Mouse (Mus musculus): Measurements from ENCODE around the gene Hoxd8. TPM values are rescaled to one million over a fixed set of nuclear protein-coding genes. Genes with fewer than 3 reads are reported as not detected.

Hoxd8 gene
- total and polyA plus RNA-seq, 2 experiments from 2014 or later = 0.10 to 0.22 TPM

DNA sequence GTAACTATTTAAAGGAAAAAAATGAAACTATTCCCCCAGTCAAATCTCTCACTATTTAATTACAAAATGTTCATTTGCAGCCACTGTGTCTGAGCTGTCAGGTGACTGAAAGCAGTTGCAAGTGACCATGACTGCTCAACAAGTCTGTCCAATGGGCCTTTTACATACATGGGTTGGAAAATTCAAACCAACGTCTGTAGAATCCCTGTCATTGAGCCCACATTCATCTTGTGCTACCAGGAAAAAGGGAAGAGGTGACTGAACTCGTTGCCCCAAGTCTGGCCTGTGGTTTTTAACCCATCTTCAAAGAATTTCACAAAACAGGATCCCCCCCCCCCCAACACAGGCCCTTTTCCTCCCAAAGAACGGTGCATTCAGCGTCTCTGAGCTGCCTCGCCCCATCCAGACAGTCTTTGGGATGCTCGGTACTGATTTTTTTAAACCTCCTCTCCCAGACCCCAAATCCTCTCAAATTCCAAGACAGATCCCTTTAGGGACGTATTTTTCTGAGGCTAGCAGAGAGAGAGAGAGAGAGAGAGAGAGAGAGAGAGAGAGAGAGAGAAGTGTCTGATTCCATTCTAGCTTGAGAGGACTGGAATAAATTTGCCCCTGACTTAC, 8.5 kb upstream of the Hoxd8 start:
- DNase-seq (no peak), ATAC-seq (no peak)
- TF ChIP-seq CTCF (IDR thresholded peaks at IDR 0.05; ENCODE audit: low read depth) = no peak
- Histone ChIP-seq H3K27ac (ENCODE audit: low read depth, low read length) (no peak overlapping the region), H3K9me3 (ENCODE audit: low read length) (0 out of 2 replicates have a peak, but pooled peaks cover 4% of the 10 kb centered on the region), H3K4me2 (ENCODE audit: low read depth) (no peak overlapping the region), H3K27me3 (ENCODE audit: insufficient read depth, low read length) (peaks cover 90% of the 10 kb centered on the region), H3K4me1 (ENCODE audit: insufficient read depth) (no peaks in the 10 kb centered on the region), H3K4me3 (ENCODE audit: low read depth, low read length) (no peak overlapping the region), H3K36me3 (ENCODE audit: insufficient read depth) (no peaks in the 10 kb centered on the region), H3K9ac (no peak overlapping the region)
- WGBS = 3% methylated on average over 7 of the region's 7 CpGs

DNA sequence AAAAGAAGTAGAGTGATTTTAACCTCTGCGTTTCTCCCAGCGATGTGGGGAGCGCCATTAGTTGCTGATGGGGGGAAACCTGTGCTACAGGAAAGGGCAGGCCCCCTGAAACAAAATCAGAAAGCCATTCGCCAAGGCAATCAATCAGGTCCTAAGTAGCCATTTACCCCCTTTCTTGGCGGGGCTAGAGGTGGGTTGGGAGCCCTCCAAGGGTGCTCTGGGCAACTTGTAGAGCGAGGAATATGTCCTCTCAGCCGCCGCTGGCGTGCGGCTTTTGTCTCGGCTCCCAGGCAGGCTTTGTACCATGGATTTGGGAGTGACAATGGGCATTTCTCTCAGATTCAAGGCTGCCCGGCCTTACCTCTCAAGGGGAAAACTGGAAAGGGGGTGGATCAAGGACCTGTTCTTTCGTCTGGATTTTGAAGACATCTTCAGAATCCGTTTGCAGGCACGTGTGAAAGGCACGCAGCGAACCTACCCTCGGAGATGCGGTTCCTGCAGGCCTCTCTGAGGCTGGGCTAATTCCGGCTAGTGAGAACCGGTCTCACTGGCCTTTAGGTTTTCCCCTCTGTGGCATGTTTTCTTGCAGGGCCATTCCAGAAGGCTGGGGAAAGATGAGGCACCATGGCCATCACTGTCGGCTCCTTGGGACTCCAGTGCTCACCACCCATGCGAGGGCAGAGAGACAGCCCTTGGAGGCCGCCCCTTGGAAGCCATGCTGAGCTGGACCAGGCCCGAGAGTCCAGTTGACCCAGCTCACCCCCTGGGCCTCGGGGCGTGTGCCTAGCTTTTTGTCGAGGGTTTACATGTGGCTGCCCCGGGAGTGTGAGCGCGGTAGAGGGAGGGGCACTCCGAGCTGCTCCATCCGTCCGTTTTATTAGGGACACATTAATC, 7.7 kb upstream of the Hoxd8 start:
- H3K4me3 ChIP-seq (ENCODE audit: low read depth, low read length) = no peak overlapping the region
- WGBS = 2% methylated on average over 34 of the region's 34 CpGs

DNA sequence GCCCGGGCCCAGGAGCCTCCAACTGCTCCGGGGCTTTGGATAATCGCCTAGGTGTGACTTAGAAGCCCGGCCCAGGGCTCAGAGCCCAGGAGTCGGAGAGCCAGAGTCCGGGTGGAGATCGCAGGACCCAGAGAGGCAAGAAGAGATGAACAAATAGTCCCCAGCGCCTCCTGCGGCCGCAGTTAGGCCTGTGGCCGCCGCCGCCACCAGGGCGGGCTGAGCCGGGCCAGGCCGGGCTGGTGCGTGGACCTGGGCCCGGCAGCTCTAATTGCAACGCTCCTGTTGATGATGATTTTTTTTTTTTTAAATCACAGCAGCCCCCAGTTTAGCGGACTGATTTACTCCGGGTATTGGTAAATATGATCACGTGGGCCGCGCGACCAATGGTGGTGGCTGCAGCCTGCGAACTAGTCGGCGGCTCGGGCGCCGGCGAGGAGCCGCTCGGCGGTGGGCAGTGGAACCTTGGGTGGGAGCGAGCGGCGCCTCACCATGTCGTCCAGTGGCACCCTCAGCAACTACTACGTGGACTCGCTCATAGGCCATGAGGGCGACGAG, 6.8 kb upstream of the Hoxd8 start, which contains the start of gene Hoxd9:
TSS of gene Hoxd9 (plus strand) at position 161 of the 555 bp plus-strand sequence.
- ATAC-seq (peak; percentile 58), DNase-seq (no peak)
- Histone ChIP-seq H3K27me3 (ENCODE audit: insufficient read depth, low read length) (peaks cover 87% of the 10 kb centered on the region), H3K36me3 (ENCODE audit: insufficient read depth) (no peaks in the 10 kb centered on the region), H3K27ac (ENCODE audit: low read depth, low read length) (no peak within 1 kb of the TSS), H3K4me2 (ENCODE audit: low read depth) (peak within 1 kb of the TSS; percentile 35), H3K4me1 (ENCODE audit: insufficient read depth) (no peaks in the 10 kb centered on the region), H3K9me3 (ENCODE audit: low read length) (no peaks in the 10 kb centered on the region), H3K4me3 (ENCODE audit: low read depth, low read length) (peak within 1 kb of the TSS; percentile 22), H3K9ac (no peak within 1 kb of the TSS)
- WGBS = 2% methylated on average over 43 of the region's 43 CpGs
- TF ChIP-seq CTCF (IDR thresholded peaks at IDR 0.05; ENCODE audit: low read depth) = no peak

More for the DNA sequence above, 7.7 kb upstream of the Hoxd8 start:
- no peaks in the 10 kb centered on the region for H3K9me3 ChIP-seq (ENCODE audit: low read length)
- H3K9ac ChIP-seq = no peak overlapping the region
- H3K27ac ChIP-seq (ENCODE audit: low read depth, low read length) = no peak overlapping the region
- H3K36me3 ChIP-seq (ENCODE audit: insufficient read depth) = no peaks in the 10 kb centered on the region
- DNase-seq (no peak), ATAC-seq (no peak)
- no peaks in the 10 kb centered on the region for H3K4me1 ChIP-seq (ENCODE audit: insufficient read depth)
- H3K27me3 ChIP-seq (ENCODE audit: insufficient read depth, low read length) = peaks cover 90% of the 10 kb centered on the region
- TF ChIP-seq CTCF (IDR thresholded peaks at IDR 0.05; ENCODE audit: low read depth) = no peak
- H3K4me2 ChIP-seq (ENCODE audit: low read depth) = no peak overlapping the region

DNA sequence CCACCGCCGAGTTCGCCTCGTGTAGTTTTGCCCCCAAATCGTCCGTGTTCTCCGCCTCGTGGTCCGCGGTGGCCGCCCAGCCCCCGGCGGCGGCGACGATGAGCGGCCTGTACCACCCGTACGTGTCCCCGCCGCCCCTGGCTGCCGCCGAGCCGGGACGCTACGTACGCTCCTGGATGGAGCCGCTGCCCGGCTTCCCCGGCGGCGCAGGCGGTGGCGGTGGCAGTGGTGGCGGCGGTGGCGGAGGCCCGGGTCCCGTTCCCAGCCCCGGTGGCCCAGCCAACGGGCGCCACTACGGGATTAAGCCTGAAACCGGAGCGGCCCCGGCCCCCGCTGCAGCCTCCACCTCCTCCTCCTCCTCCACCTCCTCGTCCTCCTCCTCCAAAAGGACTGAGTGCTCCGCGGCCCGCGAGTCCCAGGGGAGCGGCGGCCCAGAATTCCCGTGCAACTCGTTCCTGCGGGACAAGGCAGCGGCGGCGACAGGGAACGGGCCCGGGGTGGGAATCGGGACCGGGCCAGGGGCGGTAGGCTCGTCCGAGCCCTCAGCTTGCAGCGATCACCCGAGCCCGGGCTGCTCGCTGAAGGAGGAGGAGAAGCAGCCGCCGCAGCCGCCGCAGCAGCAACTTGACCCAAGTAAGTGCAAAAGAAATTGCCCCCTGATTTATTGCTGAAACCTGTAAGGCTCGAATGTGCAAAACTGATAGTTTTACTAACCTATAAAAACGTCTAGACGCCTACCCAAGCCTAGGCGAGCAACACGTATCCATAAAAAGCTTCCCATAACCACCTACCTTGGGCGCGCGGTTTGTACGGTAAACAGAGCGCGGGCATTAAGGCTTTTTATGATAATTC, 6.0 kb upstream of the Hoxd8 start:
- Histone ChIP-seq H3K9me3 (ENCODE audit: low read length) (no peaks in the 10 kb centered on the region), H3K27me3 (ENCODE audit: insufficient read depth, low read length) (peaks cover 85% of the 10 kb centered on the region), H3K4me1 (ENCODE audit: insufficient read depth) (no peaks in the 10 kb centered on the region), H3K4me2 (ENCODE audit: low read depth) (peak overlapping the region; percentile 35), H3K9ac (no peak overlapping the region), H3K27ac (ENCODE audit: low read depth, low read length) (no peak overlapping the region), H3K36me3 (ENCODE audit: insufficient read depth) (no peaks in the 10 kb centered on the region), H3K4me3 (ENCODE audit: low read depth, low read length) (peak overlapping the region; percentile 22; the same call in 1 of the 2 replicates)
- ATAC-seq (0 out of 2 replicates have a peak, but pooled peaks have one; percentile 17), DNase-seq (no peak)
- TF ChIP-seq CTCF (IDR thresholded peaks at IDR 0.05; ENCODE audit: low read depth) = no peak
- WGBS = 3% methylated on average over 73 of the region's 86 CpGs

DNA sequence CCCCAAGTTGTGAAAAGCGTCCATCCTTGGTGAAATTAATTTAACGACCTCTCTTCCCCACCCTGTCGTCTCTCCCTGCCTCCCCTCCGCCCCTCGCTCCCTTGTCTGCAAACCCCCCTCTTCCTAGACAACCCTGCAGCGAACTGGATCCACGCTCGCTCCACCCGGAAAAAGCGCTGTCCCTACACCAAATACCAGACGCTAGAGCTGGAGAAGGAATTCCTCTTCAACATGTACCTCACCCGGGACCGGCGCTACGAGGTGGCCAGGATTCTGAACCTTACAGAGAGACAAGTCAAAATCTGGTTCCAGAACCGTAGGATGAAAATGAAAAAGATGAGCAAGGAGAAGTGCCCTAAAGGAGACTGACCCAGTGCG, 5.4 kb upstream of the Hoxd8 start:
- H3K4me2 ChIP-seq (ENCODE audit: low read depth) = no peak overlapping the region
- H3K9ac ChIP-seq = no peak overlapping the region
- peaks cover 84% of the 10 kb centered on the region for H3K27me3 ChIP-seq (ENCODE audit: insufficient read depth, low read length)
- TF ChIP-seq CTCF (IDR thresholded peaks at IDR 0.05; ENCODE audit: low read depth) = no peak
- no peaks in the 10 kb centered on the region for H3K4me1 ChIP-seq (ENCODE audit: insufficient read depth)
- no peak for ATAC-seq
- no peak overlapping the region for H3K27ac ChIP-seq (ENCODE audit: low read depth, low read length)
- no peaks in the 10 kb centered on the region for H3K36me3 ChIP-seq (ENCODE audit: insufficient read depth)
- no peak for DNase-seq
- 3% methylated on average over 17 of the region's 17 CpGs for WGBS
- H3K9me3 ChIP-seq (ENCODE audit: low read length) = no peaks in the 10 kb centered on the region
- no peak overlapping the region for H3K4me3 ChIP-seq (ENCODE audit: low read depth, low read length)

DNA sequence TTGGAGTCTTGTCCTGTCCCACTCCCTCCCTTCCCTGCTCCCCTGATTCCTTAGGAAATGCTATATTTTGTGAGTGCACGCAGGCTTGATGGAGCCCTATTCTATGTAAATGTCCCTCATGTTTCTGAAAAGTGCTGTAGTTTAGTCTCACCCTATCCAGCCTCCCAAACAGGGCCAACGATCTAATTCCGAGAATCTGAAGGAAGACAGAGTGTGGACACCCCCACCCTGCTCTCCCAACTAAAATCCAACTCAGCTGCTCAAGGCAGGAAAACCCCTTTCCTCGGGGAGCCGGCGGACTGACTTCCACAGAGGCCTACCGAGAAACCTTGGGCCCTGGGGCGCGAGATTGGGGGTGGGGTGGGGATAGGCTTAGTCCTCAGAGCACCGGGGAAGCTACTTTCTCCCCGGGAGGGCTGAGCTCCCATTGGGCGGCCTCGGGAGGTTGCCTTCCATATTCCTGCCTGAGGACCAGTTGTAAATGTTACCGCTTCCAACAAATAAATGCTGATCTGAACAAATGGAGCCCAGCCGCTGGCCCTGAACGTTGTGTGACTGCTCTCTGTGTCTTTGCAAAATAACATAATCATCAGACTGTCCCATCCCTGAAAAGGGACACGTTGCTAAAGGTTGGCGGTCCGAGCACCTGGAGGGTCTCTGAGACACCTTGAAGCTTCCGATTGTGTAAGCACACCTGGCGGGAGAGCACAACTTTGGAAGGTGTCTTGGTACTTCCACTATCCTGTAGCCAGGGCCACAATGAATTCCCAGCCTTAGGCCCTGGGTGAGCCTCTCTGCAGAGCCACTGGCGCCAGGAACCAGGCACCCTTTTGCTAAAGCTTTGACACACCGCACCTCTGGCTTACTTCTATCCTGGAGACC, 4.5 kb upstream of the Hoxd8 start:
- Histone ChIP-seq H3K4me3 (ENCODE audit: low read depth, low read length) (no peak overlapping the region), H3K4me2 (ENCODE audit: low read depth) (no peak overlapping the region), H3K9me3 (ENCODE audit: low read length) (no peaks in the 10 kb centered on the region), H3K4me1 (ENCODE audit: insufficient read depth) (no peaks in the 10 kb centered on the region), H3K36me3 (ENCODE audit: insufficient read depth) (no peaks in the 10 kb centered on the region), H3K27ac (ENCODE audit: low read depth, low read length) (no peak overlapping the region), H3K9ac (no peak overlapping the region), H3K27me3 (ENCODE audit: insufficient read depth, low read length) (peaks cover 84% of the 10 kb centered on the region)
- ATAC-seq = no peak
- 2% methylated on average over 23 of the region's 23 CpGs for WGBS
- TF ChIP-seq CTCF (IDR thresholded peaks at IDR 0.05; ENCODE audit: low read depth) = no peak
- DNase-seq = no peak
